Mouse (Mus musculus): ENCODE measurements at regions not wholly inside any gene's neighbourhood (a gene's known extent, or its start where the extent isn't known, plus 50 kb on each side); places are given as distances from the start of the nearest gene placed in this dataset.

DNA sequence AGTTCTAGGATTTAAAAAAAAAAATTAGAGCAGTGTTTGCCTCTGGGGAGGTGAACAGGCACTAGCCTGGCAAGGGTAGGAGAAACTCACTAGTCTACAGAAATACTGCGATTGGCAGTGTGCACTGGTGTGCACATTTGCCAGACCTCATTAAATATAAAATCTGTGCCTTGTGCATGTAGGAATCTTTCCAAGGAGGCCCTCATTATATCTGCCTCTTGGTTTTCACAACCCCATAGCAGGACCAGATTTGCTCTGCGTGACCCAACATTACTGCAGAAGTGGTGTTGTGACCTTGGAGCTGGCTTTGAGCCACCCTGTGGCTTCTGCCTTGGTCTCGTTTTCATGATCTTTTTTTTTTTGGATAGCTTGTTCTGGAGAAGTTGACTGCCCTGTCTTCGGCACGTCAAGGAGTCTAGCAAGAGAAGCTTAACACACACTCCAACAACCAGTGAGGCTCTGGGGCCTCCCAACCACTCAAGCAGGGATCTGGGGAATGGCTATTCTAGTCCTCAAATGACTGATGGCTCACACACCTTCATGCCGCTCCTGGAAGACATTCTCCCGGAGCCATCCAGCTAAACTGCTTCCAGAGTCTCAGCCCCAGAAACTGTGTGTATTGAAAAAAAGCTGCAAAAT is 222.2 kb upstream of the Cnr1 start:
- no peak for TF ChIP-seq CTCF (IDR thresholded peaks at IDR 0.05; ENCODE audit: low read depth)
- TF ChIP-seq EP300 (IDR thresholded peaks at IDR 0.05; ENCODE audit: low read depth) = no peak
